Mouse (Mus musculus): ENCODE measurements at regions not wholly inside any gene's neighbourhood (a gene's known extent, or its start where the extent isn't known, plus 50 kb on each side); places are given as distances from the start of the nearest gene placed in this dataset.
"Not testable (repeated sequence)": the region's sequence is repeated elsewhere in the genome, so short reads cannot be mapped to it uniquely, and the experiment has no call there.

DNA sequence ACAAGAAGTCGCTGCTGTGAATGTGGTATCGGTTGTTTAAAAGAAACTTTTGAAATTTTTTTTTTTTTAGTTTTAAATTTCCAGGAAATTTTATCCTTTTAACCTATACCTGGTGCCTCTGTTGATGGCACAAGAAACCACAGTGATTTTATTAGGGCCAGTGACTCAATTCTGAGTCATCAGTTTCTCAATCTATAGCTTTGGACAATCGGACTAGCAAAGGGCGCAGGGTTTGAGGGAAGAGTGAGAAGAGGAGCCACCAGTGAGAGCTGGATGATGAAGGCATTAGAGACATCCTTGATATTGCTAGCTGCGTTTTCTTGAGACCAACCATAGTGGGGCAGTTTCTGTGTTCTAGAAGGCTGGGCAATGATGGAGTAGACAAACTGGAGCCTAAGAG, 55.4 kb upstream of the Il33 start:
- no peaks in the 10 kb centered on the region for H3K36me3 ChIP-seq
- no peak overlapping the region for H3K9ac ChIP-seq
- H3K27ac ChIP-seq: no peak overlapping the region
- no peaks in the 10 kb centered on the region for H3K4me1 ChIP-seq (replicated peaks)
- no peaks in the 10 kb centered on the region for H3K9me3 ChIP-seq
- H3K4me3 ChIP-seq: no peak overlapping the region
- no peak overlapping the region for H3K4me2 ChIP-seq
- WGBS: 88% methylated on average over 5 of the region's 5 CpGs
- H3K27me3 ChIP-seq: no peaks in the 10 kb centered on the region
- no peak for ATAC-seq (ENCODE audit: low FRiP score)

- H3K9ac ChIP-seq; H3K27ac ChIP-seq; H3K4me1 ChIP-seq (replicated peaks); H3K4me2 ChIP-seq; H3K4me3 ChIP-seq; H3K27me3 ChIP-seq; H3K9me3 ChIP-seq; ATAC-seq (ENCODE audit: low FRiP score); H3K36me3 ChIP-seq: not testable (repeated sequence)
- WGBS: 86% methylated on average over 1 of the region's 1 CpGs
Measured at GRCm38 (mm10) chr19:29868681-29869080, 55.9 kb upstream of the Ranbp6 start.

- Histone ChIP-seq H3K4me2 (no peak overlapping the region), H3K27me3 (no peaks in the 10 kb centered on the region), H3K4me3 (no peak overlapping the region), H3K4me1 (replicated peaks) (no peaks in the 10 kb centered on the region), H3K36me3 (no peaks in the 10 kb centered on the region), H3K9me3 (no peaks in the 10 kb centered on the region), H3K9ac (no peak overlapping the region), H3K27ac (no peak overlapping the region)
- no peak for ATAC-seq (ENCODE audit: low FRiP score)
- 78% methylated on average over 3 of the region's 3 CpGs for WGBS
Measured at GRCm38 (mm10) chr19:29866822-29867221, 54.0 kb upstream of the Ranbp6 start.

- Histone ChIP-seq H3K36me3 (no peaks in the 10 kb centered on the region), H3K27me3 (no peaks in the 10 kb centered on the region), H3K4me3 (no peak overlapping the region), H3K9me3 (no peaks in the 10 kb centered on the region), H3K9ac (no peak overlapping the region), H3K27ac (no peak overlapping the region), H3K4me2 (no peak overlapping the region), H3K4me1 (replicated peaks) (no peaks in the 10 kb centered on the region)
- no peak for ATAC-seq (ENCODE audit: low FRiP score)
- WGBS: 76% methylated on average over 1 of the region's 1 CpGs
Measured at GRCm38 (mm10) chr19:29865142-29865541, 52.4 kb upstream of the Ranbp6 start.

DNA sequence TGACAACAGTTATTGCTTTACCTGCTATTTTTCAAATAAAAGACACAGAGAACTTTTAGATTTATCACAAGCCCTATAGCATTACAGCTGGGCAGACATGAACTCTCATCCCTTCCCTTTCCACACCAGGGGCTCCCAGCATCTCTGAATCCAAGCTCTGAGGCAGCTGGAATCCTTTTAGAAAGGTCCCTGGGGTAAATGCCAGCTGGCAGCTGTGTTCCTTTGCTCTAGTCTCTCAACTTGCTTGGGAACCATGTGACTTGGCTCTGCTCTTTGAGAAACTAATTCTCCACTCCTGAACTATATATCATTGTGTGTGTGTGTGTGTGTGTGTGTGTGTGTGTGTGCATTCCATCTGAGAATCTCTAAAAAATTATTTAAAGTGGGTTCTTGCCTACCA, 50.0 kb upstream of the Ranbp6 start:
- Histone ChIP-seq H3K4me3 (no peak overlapping the region), H3K9me3 (no peaks in the 10 kb centered on the region), H3K27ac (no peak overlapping the region), H3K4me1 (replicated peaks) (no peaks in the 10 kb centered on the region), H3K36me3 (no peaks in the 10 kb centered on the region), H3K9ac (no peak overlapping the region), H3K4me2 (no peak overlapping the region), H3K27me3 (no peaks in the 10 kb centered on the region)
- ATAC-seq (ENCODE audit: low FRiP score): 0 out of 2 replicates have a peak, but pooled peaks have one; percentile 49

Data from hindbrain, embryonic 13.5 days (tissue).